Mouse (Mus musculus) telencephalon, adult 2 months (tissue): ENCODE results near the gene Terf2ip.

Experiments
- DNase-seq: peaks from one replicate; pipeline ENCODE4 v3.0.0-alpha.2; 2011; ENCODE audit warnings: low read depth, low spot score

Gene Terf2ip

DNA sequence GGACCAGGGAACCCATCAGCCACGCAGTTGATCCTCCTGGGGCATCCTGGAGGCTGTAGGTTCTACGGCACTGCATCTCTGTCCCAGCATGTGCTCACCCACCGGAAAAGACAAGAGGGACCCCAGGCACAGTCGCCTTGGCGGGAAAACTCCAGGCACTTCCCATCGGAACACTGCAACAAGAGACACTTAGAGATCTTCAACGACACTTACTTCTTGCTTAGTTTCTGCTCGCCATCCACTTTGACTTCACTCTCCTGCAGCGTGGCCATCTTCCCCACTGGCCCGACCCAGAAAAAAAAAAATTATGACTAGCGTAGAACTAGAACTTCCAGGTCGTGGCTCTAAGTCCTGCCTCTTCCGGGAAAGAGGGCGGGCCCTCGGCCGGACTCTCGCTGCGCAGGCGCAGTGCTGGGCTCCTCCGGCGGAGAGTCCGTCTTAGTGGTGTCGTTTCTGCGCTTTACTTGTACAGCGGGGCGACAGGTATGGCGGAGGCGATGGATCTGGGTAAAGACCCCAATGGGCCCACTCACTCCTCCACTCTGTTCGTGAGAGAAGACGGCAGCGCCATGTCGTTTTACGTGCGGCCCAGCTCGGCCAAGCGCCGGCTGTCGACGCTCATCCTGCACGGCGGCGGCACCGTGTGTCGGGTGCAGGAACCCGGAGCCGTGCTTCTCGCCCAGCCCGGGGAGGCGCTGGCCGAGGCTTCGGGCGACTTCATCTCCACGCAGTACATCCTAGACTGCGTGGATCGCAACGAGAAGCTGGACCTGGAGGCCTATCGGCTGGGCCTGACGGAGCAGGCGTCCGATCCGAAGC lies at the start of gene Terf2ip, which contains the start of gene Kars:
Gene Terf2ip (plus strand): TSS at position 402 of the 819 bp plus-strand sequence.
Gene Kars (minus strand): TSS at position 327 of the 819 bp plus-strand sequence.
- peak; percentile 92 for DNase-seq

DNA sequence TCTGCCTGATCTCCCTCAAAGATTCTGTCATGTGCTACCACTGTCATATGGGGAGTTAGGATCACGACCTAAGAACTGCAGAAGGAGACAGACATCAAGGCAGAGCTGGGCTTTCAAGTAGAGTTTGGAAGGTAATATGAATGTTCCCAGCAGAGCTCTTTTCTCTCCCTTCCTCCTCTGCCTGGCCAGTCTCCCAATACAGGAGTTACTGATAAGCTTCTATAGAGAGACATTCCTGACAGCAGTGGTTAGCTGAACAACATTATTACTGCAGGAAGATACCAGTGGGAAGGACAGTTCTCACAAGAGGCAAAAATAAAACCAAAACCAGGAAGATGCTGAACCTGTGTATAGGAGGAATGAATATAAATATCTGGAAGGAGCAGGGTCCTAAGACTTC lies 48.6 kb upstream of the Terf2ip start:
- DNase-seq, result no peak

DNA sequence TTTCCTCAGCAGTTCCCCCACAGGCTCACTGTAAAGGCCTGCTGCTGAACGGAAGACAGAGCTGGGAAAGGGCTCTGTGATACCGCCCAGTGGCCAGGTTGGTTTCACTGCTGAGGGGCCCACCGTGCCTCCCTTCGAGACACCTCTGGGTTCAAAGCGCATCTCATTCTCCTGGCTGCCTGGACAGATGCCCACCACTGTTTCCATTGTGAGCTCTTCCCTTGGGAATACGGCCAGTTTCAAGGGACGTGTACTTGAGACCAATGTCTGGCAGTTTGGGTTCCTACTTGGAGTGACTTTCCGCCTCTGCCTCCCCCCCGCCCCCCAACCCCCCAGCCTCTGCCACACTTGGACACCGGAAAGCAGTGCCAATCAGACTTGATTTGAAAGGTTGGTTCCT lies 48.1 kb upstream of the Terf2ip start:
- no peak for DNase-seq

DNA sequence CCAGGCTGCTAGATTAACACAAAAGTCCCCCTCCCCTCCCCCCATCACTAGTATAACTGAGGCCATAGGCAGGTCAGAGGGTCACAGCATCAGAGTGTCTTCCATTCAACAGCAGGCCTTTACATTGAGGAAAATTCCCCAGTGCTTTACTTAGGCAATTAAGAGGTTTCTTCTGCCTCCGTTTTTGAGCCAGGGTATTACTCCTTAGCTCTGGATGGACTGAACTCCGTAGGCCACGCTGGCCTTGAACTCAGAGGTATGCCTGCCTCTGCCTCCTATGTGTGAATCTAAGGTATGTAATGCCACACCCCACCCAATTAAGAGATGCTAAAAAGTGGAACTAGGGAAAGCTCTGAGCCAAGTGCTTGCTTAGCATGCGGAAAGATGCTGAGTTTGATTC lies 47.7 kb upstream of the Terf2ip start:
- DNase-seq, result no peak

DNA sequence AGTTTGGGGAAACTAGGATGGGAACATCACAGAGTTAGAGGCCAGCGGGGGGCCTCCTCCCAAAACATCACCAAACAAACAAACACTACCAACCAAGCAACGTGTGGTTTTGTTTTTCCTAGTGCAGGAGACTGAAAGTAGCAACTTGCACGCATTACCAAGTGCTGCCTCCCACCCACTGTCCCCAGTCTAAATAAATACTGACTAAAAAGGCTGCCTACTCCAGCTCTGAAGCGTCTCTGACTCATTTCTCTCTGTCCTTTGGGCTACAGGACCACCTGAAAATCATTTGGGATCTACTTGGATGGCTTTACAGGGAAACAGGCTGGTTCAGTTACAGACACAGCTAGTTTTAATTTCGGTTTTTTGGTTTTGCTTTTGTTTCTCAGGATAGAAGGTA lies 46.8 kb upstream of the Terf2ip start:
- DNase-seq, result peak; percentile 52

DNA sequence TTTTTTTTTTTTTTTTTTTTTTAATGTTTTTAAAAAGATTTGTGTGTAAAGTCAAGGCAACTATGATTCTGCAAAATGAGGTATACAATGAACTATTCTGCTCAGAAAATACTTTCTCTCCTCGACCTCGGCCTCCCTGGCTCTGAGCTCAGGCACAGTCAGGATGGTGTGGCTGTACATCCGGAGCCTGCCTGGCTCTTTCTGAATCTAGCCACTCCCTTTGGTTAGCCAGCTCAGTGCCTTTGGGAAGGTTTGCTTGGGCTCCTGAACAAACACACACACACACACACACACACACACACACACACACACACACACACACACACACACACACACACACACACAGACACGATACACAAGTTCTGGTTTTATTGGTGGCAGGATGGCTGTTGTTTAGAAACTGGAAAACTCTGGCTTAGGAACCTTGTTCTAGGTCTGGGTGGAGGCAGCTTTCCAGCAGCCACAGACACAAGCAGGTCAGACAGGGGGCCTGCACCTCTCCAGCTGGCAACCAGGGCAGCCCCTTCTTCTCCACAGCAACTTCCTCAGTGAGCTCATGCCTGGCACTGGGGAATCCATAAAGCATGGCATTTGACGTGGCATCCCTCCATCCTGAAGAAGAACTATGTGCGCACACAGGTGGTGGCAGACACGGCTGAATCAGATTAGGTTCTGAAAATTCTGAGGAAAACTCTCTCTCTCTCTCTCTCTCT lies 46.2 kb upstream of the Terf2ip start:
- no peak for DNase-seq

DNA sequence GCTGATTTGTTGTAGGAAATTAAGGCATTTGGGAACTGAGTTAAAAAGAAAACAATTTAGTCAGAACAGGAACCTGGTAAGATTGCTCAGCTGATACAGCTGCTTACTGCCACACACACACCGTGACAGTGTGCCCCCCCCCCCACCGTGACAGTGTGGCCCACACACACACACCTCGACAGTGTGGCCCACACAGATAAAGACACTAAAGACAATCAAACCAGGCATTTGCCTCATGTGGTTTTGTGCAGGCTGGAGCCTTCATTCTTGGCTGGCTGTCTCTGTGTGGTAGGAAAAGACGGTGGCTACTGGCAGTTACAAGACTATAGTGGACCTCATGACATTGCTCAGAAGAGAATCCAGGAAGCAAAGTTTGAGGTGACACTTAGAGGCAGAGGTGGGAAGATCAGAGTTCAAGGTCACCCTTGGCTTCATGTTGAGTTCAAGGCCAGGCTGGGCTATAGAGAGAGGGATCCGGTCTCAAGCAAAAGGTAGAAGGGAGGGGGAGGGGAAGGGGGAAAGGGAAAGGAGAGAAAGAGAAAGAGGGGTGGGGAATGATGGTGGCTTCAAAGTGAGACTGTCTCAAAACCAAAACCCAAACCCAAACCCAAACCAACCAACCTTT lies 43.8 kb upstream of the Terf2ip start:
- no peak for DNase-seq

DNA sequence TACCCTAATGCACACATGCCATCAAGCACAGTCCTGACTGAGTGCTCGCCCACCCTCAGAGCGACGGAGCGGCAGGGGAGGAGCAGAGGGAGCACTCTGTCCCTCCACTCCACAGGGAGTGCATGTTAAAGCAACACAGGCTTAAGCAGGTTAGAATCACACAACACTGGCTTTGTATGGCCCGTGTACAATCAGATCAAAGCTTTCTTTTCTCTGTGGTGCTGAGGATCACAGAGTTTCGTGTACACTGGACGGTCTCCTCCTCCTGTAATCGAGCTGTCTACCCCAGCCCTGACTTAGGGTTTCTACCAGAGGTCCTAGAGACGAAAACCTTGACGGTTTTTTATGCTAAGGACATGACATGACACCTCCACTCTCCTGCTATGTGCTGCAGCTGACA lies 42.7 kb upstream of the Terf2ip start:
- no peak for DNase-seq

DNA sequence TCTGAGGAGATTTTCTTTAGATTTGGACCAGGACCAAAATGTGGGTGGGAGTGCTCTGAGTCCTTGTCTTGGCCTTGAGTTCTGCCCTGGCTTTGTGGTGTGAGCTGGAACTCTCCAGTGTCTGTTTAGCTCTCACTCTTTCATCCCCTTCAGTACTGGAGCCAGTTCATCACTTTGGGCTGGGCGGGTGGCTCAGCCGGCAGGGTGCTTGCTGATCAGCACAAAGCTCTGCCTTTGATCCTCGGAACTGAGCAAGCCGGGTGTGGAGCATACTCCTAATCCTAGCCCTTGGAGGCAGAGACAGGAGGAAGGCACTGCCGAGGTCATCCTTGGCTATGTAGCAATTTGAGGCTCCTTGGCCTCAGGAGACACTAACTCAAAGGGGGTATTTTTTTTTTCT lies 42.2 kb upstream of the Terf2ip start:
- no peak for DNase-seq

DNA sequence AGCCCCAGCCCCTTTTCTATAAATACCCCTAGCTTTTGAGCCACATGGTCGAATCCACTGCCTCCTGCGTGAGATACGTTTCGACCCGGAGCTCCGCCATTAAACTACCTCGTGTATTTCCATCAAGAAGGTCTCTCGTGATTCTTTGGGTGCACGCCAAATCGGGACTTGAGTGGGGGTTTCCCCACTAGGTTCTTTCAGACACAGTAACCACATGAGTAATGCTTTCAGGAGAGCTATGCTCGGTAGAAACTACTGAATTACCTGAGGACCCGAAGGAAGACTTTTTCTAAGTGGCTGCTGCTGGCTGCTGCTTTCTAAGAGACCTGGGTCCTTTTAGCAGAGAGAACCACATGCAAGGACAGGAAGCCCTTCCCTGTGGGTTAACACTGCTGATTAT lies 37.1 kb upstream of the Terf2ip start:
- no peak for DNase-seq

DNA sequence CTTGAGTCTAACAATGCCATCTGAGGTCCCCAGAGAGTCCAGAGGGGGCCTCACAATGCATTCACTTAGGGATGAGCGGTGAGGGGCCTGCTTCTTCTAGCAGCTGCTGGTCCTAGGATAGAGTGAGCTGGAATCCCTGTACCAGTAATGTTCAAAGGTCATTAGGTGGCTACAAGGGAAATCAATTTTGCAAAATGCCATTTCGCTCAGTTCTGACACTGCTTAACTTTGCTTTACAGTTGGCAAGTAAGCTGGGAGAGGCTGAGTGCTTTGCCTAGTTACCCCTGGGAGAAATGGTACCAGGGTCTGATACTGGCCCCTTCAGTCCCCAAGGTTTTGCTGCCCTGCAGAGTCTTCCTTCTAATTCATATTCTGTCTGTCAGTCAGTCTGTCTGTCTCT lies 35.5 kb upstream of the Terf2ip start:
- no peak for DNase-seq

DNA sequence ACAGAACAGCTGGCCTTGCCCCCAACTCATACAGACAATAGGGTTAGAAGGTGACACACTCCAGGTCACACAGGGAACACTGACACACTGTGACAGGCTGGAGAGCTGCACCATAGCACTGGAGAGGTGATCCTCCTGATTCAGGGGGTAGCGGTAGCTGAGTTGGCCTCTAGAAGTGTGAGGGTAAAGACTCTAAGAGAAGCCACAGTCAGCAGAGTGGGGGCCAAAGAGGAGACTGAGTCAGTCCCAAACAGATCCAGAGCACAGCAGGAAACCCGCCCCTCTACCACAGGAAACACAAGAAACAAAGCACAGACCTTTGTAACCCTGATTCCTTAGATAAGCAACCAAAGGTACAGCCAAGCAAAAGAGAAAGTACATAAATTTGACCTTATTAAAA lies 34.9 kb upstream of the Terf2ip start:
- DNase-seq, result no peak

DNA sequence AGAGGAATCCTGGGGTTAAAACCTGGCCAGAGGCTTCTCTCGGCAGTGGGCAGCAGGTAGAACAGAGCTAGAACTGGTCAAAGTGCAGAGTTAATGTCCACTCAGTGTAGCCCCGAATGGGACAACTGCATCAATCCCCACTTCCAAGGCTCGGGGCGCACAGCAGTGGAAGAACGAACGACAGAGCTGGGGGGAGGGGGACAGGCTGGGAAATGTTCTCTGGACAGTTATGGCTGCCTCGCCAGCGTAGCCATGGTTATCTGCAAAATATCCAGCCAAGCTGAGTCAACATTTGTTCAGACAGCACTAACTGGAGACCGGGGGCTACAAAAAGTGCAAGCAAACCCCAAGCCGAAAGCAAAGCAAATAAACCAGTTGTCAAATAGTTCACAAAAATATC lies 33.1 kb upstream of the Terf2ip start:
- DNase-seq, result no peak

DNA sequence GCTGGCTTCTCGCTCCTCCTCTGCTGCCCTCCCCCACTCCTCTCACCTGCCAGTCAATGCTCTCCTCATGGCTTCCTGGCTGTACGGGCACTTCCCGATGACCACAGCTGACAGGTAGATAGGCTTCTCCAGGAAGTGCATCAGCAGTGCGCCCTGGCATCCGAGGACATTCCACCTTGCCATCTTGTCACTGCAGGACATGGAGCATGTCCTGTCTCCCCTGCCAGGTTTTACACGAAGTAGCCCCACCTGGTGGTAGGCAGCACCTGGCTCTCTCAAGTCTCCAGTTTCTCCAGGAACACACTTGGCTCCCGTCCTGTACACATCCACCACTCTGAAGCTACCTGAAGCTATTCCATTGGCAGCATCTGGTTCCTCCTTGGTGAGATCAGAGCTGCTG lies 29.1 kb upstream of the Terf2ip start:
- DNase-seq, result no peak

DNA sequence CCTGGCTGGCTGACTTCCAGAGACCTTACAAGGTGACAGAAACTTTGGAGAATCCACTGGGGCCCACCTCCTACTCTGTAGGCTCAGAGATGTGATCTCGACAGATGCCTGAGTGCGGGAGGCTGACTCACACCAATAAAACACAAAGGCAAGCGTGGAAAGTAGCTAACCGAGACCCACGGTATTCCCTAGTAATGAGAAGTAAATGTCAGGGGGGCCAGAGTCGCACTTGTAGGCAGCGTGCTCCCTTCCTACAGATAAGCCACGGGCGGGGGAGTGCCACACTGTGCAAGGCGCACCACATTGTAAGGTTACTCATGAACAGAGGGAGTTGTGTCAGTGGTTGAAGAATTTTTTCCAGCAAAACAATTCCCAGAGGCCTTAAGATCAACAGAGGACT lies 26.7 kb upstream of the Terf2ip start:
- DNase-seq, result no peak

DNA sequence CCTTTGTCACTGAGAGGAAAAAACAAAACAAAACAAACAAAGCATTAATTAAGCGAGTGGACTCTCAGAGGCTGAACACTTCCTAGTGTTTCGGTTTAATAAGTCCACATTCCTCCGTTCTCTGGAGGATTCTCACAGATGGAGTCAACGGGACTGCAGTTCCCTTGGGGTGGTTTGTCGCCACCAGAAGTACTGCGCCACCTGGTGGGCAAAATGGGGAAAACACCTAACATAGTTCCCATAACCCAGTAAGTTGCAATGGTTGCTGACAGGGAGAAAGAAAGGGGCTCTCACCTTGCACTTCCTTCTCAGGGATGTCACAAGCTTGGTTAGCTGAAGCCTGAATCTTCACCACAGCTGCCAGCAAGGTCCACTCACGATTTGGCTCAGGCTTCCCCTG lies 21.3 kb upstream of the Terf2ip start:
- no peak for DNase-seq

DNA sequence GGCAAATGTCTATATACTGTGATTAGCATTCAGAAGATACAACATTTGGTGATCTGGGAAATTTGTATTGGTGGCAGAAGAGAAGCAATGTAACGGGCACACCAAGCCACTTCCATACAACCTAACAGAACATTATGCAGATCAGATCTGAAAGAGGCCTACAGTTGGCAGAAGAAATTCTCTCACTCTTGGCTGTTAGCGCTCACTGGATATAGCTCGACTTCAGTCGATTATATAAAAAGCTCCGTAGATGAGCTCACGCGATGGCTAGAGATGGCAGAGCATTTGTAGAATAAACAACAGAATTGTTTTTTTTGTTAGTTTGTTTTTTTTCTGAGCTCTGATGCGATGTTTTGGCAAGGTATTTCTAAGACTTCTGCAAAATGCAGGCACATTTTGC lies 19.9 kb upstream of the Terf2ip start:
- DNase-seq, result no peak

DNA sequence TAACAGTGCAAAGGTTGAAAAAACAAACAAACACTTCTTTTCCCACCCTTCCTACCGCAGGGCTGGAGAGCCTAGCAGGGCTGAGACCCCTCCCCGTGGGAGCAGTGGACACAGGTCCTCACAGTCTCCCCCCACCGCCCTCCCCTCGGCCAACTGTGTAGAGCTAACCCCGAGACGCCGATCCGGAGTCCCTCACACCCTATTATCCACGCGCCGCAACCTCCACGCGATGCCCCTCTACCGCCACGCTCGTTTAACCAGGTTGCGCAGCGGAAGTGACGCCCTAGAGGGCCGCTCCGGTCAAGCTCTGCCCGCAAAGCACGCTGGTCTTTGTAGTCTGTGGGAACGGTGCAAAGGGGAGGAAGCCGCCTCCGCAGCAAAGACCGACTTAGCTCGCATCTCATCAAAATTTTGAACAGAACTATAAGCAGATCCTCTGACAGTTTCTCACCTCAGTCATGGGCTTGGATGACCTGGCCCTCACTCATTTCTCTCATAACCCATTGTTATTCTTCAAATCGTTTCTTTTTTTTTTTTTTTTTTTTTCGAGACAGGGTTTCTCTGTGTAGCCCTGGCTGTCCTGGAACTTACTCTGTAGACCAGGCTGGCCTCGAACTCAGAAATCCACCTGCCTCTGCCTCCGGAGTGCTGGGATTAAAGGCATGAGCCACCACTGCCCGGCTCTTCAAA lies 19.0 kb upstream of the Terf2ip start, which contains the start of gene Adat1:
Gene Adat1 (minus strand): TSS at position 290 of the 690 bp plus-strand sequence.
- peak; percentile 92 for DNase-seq

DNA sequence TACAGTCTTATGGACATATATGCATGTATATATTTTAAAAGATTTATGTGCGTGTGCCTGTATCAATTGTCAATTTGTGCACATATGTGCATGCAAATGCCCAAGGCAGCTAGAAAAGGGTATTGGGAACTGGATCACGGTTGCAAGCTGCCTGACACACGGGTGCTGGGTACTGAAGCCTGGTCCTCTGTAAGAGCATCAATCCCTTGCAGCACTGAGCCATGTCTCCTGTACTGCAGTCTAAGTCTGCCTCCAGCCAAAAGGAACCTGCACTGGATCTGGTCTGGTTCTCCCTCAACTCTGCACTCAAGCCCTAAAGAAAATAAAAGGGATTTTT lies 18.5 kb upstream of the Terf2ip start:
- no peak for DNase-seq

DNA sequence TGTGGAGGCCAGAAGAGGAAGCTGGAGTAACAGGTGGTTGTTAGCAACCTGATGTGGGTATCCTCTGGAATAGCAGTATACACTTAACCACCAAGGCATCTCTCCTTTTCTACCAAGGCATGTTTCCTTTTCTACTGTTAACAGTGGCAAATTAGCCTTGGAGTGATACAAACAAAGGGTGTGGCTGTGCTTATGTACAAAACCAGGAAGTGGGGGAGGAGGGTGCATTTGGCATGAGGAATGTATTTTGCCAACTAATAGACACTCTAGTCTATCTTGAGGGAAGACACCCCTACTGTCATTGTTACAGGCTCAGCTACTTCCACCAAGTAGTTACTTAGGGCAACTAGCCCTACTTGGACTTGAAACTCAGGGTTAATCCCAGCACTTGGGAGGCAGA lies 6.4 kb upstream of the Terf2ip start:
- DNase-seq, result no peak

DNA sequence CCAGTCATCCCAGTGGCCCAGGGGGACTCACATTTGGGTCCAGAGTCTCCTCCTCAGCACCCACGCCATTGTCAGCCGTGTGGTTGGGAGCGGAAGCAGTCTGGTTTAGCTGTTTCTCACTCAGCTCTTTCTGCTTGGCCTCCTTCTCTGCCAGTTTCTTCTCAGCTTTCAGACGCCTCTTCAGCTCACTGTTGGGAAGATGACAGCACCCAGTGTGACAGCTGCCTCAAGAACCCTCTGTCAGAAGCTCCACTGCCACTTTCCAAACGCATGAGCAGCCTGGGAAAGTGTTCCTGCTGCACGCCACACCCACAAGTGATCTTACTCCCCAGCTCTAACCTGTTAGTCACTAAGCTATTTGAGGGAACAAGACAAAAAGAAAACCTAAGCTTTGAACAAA lies 5.6 kb upstream of the Terf2ip start:
- DNase-seq, result peak; percentile 53

DNA sequence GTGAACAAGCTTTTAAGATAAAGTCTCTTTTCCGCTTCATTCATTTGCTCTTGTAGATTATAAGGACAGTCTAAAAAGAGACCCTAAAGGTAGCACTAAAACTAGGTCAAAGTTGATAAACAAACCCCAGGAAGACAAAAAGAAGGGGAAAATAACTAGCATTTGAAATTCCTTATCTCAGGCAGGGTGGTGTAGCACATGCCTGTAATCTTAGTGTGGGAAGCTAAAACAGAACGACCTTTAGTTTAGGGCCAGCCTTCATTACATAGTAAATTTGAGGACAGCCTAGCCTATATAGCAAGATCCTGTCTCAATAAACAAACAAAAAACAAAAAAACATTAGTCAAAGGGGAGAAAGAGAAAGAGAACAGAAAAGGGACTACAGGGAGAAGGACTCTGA lies 3.5 kb upstream of the Terf2ip start:
- DNase-seq, result no peak
